Mouse (Mus musculus): Measurements from ENCODE around the gene Smurf1. TPM values are rescaled to one million over a fixed set of nuclear protein-coding genes. Genes with fewer than 3 reads are reported as not detected.

Smurf1 gene
- polyA plus RNA-seq, 2 experiments from 2014 or later: 4.6 to 4.8 TPM

GRCm38 (mm10) chr5:144913923-144914322, 51.7 kb downstream of the Smurf1 start:
- no peak for ATAC-seq

- ATAC-seq: no peak
These were observed 52.3 kb downstream of the Smurf1 start for GRCm38 (mm10) chr5:144913361-144913760.

GRCm38 (mm10) chr5:144912519-144913310, 52.9 kb downstream of the Smurf1 start:
- ATAC-seq: no peak

- ATAC-seq: no peak
These were observed 56.1 kb downstream of the Smurf1 start for GRCm38 (mm10) chr5:144909521-144909920.

GRCm38 (mm10) chr5:144907591-144907990, 58.1 kb downstream of the Smurf1 start:
- ATAC-seq: peak; percentile 32

GRCm38 (mm10) chr5:144904356-144905134, 61.1 kb downstream of the Smurf1 start:
- no peak for ATAC-seq

GRCm38 (mm10) chr5:144901791-144902190, 63.9 kb downstream of the Smurf1 start:
- no peak for ATAC-seq

- ATAC-seq: no peak
These were observed 64.6 kb downstream of the Smurf1 start for GRCm38 (mm10) chr5:144901035-144901434.

- no peak for ATAC-seq
These were observed 67.1 kb downstream of the Smurf1 start for GRCm38 (mm10) chr5:144898448-144899052.

- no peak for ATAC-seq
These were observed 67.8 kb downstream of the Smurf1 start for GRCm38 (mm10) chr5:144897881-144898280.

- ATAC-seq: no peak
These were observed 74.4 kb downstream of the Smurf1 start for GRCm38 (mm10) chr5:144891276-144891675.

GRCm38 (mm10) chr5:144885968-144886650, 79.5 kb downstream of the Smurf1 start:
- no peak for ATAC-seq

GRCm38 (mm10) chr5:144884629-144885217, 80.9 kb downstream of the Smurf1 start:
- no peak for ATAC-seq

GRCm38 (mm10) chr5:144881670-144882399, 83.8 kb downstream of the Smurf1 start:
- ATAC-seq: no peak

GRCm38 (mm10) chr5:144877021-144877420, 88.6 kb downstream of the Smurf1 start:
- ATAC-seq: no peak

- ATAC-seq: no peak
These were observed 89.8 kb downstream of the Smurf1 start for GRCm38 (mm10) chr5:144875892-144876291.

- ATAC-seq: no peak
These were observed 90.4 kb downstream of the Smurf1 start for GRCm38 (mm10) chr5:144875227-144875626.

- no peak for ATAC-seq
These were observed 92.8 kb downstream of the Smurf1 start for GRCm38 (mm10) chr5:144872867-144873266.

GRCm38 (mm10) chr5:144872326-144872725, 93.3 kb downstream of the Smurf1 start:
- no peak for ATAC-seq

- ATAC-seq: no peak
These were observed 93.9 kb downstream of the Smurf1 start for GRCm38 (mm10) chr5:144871775-144872174.

GRCm38 (mm10) chr5:144870782-144871181, 94.9 kb downstream of the Smurf1 start:
- ATAC-seq: no peak

GRCm38 (mm10) chr5:144869466-144869865, 96.2 kb downstream of the Smurf1 start:
- ATAC-seq: no peak
